Mouse (Mus musculus): ENCODE results near the gene Mapk1.

DNA sequence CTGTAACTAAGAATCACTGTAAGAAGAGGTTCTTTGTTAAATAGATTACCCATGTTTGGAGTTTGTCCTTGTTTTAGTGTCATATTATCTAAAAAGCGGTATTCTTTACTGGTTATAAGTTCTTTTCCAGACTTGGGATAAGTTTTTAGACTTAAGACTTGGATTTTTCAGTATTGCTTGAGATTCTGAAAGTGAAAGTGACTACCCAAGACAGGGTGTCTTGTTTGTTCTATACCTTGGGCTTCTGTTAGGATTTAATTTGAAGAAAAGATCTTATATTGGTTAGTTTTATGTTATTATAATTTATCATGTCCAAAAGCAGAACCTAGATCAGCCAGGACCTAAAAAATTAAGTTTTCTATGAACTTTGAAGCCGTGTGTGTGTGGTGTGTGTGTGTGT is 50.6 kb downstream of the Mapk1 start:
- TF ChIP-seq CTCF (IDR thresholded peaks at IDR 0.05; ENCODE audit: control insufficient read depth, insufficient read depth, insufficient read length) (no peak), USF1 (IDR thresholded peaks at IDR 0.05; ENCODE audit: low read depth) (no peak)
